Mouse (Mus musculus) midbrain, embryonic 11.5 days (tissue): ENCODE measurements around the gene Hbb-y. TPM values are rescaled to one million over a fixed set of nuclear protein-coding genes. Genes with fewer than 3 reads are reported as not detected.
"Not testable (repeated sequence)": the region's sequence is repeated elsewhere in the genome, so short reads cannot be mapped to it uniquely, and the experiment has no call there.

Experiments
- ATAC-seq: fragments of 200-750 bp; cut with Nextera tagmentation; 2 replicates; pipeline ENCODE4 v1.8.0; 2017; ENCODE audit warnings: moderate TSS enrichment, moderate library complexity; ENCODE audit not compliant: low FRiP score
- DNase-seq: peaks from one replicate; pipeline ENCODE4 v3.0.0; 2015; ENCODE audit warnings: low spot score; ENCODE audit errors: missing footprints
- H3K27ac ChIP-seq: fragments of 300-500 bp; sonication (generic); 2 replicates; pipeline ENCODE4 v1.5.1; 2014; ENCODE audit warnings: low read depth, low read length
- H3K27me3 ChIP-seq: fragments of 300-500 bp; sonication (generic); 2 replicates; pipeline ENCODE4 v1.6.1; 2014; ENCODE audit warnings: mild to moderate bottlenecking, low read length, moderate library complexity, mixed read lengths; ENCODE audit not compliant: control insufficient read depth, insufficient read depth
- H3K36me3 ChIP-seq: fragments of 300-500 bp; sonication (generic); 2 replicates; pipeline ENCODE4 v1.6.1; 2014; ENCODE audit warnings: mild to moderate bottlenecking, low read length, moderate library complexity, mixed read lengths; ENCODE audit not compliant: control insufficient read depth, insufficient read depth
- H3K4me1 ChIP-seq: fragments of 300-500 bp; sonication (generic); 2 replicates; pipeline ENCODE4 v1.6.1; 2014; ENCODE audit warnings: low read length; ENCODE audit not compliant: control insufficient read depth, insufficient read depth
- H3K4me2 ChIP-seq: fragments of 300-500 bp; sonication (generic); 2 replicates; pipeline ENCODE4 v1.6.1; 2014; ENCODE audit warnings: mild to moderate bottlenecking, moderate library complexity
- H3K4me3 ChIP-seq: fragments of 300-500 bp; sonication (generic); 2 replicates; pipeline ENCODE4 v1.5.1; 2014; ENCODE audit warnings: low read depth, low read length
- H3K9ac ChIP-seq: fragments of 300-500 bp; sonication (generic); 2 replicates; pipeline ENCODE4 v1.6.1; 2014; ENCODE audit warnings: low read length
- H3K9me3 ChIP-seq: fragments of 300-500 bp; sonication (generic); 2 replicates; pipeline ENCODE4 v1.6.1; 2016; ENCODE audit warnings: low read length; ENCODE audit not compliant: control insufficient read depth
- WGBS: fragments of 180-500 bp; shearing (Covaris S2); extraction: QIAGEN DNeasy Blood & Tissue Kit; methylation state at CpG from one replicate; pipeline ENCODE4 v1.1.7; 2014; 5-methylcytosine and 5-hydroxymethylcytosine counted together
- polyA plus RNA-seq: library from polyadenylated mRNA; unstranded; fragments of >200 nt; fragmentation: Nextera tagmentation; extraction: Ambion mirVana; gene quantifications from 2 replicates; pipeline ENCODE4 v1.2.1, GENCODE M21; 2014

Gene Hbb-y
- polyA plus RNA-seq, 1 experiment from 2014 or later = 11,345 TPM

DNA sequence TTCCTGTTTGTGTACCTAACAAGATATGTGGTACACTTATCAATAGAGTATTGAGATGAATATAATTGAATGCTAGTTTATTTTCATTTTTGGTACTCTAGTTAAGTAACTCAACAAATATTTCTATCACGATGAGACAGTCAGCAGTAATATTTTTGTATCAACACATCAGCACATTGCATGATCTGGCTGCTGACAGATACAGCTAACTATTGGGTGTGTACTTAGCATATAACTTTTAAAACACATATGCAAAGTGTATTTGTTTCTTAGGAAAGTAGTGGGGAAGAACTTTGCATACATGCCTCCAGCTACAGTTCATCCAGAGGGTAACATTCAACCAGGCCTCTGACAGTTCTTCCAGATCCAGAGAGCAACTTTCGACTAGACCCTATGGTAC is 28.4 kb downstream of the Hbb-y start:
- no peaks in the 10 kb centered on the region for H3K9me3 ChIP-seq
- no peaks in the 10 kb centered on the region for H3K27me3 ChIP-seq
- no peak overlapping the region for H3K9ac ChIP-seq
- ATAC-seq (no peak), DNase-seq (no peak)
- H3K4me2 ChIP-seq = no peak overlapping the region
- no peaks in the 10 kb centered on the region for H3K4me1 ChIP-seq
- H3K36me3 ChIP-seq = no peaks in the 10 kb centered on the region
- no peak overlapping the region for H3K27ac ChIP-seq
- 89% methylated on average over 2 of the region's 2 CpGs for WGBS
- H3K4me3 ChIP-seq = no peak overlapping the region

DNA sequence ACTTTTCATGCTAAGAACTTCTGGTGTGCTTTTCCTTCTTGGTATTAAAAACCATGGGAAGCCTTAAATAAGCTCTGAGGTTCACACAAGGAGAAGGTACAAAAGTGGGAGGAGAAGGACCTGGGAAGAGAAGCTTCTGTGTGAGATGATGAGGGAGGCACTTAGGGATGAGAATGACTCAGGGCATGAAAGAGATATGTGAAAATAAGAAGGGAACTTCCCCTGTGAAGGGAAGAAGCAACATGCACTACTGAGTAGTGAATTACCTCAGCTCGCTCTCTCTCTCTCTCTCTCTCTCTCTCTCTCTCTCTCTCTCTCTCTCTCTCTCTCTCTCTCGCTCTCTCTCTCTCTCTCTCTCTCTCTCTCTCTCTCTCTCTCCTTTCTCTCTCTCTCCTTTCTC is 37.9 kb downstream of the Hbb-y start:
- H3K27ac ChIP-seq, H3K9me3 ChIP-seq, H3K9ac ChIP-seq, H3K4me2 ChIP-seq, DNase-seq, H3K4me3 ChIP-seq, H3K36me3 ChIP-seq, H3K27me3 ChIP-seq, ATAC-seq, H3K4me1 ChIP-seq: not testable (repeated sequence)
- 92% methylated on average over 1 of the region's 2 CpGs for WGBS

DNA sequence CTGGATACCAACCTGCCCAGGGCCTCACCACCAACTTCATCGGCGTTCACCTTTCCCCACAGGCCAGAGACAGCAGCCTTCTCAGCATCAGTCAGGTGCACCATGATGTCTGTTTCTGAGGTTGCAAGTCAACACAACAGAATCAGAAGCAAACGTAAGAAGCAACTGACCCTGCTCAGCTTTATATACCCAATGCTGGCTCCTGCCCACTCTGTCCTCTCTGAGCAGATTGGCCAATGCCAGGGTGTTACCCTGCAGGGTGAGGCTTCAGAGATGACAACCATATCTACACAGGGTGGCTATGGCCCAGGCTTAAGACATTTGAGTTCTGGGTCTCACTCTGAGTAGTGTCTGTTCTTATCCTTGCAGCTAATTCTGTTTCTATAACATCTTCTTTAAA is 39.2 kb downstream of the Hbb-y start, which contains the start of gene Hbb-bt:
Gene Hbb-bt, minus strand, starts transcription at position 231 of the 400 bp plus-strand sequence.
- Histone ChIP-seq H3K36me3 (no peaks in the 10 kb centered on the region), H3K4me1 (no peaks in the 10 kb centered on the region), H3K4me3 (no peak within 1 kb of the TSS), H3K27ac (no peak within 1 kb of the TSS), H3K27me3 (no peaks in the 10 kb centered on the region), H3K9ac (no peak within 1 kb of the TSS), H3K4me2 (no peak within 1 kb of the TSS), H3K9me3 (no peaks in the 10 kb centered on the region)
- ATAC-seq (no peak), DNase-seq (no peak)
- WGBS = 92% methylated on average over 3 of the region's 3 CpGs

DNA sequence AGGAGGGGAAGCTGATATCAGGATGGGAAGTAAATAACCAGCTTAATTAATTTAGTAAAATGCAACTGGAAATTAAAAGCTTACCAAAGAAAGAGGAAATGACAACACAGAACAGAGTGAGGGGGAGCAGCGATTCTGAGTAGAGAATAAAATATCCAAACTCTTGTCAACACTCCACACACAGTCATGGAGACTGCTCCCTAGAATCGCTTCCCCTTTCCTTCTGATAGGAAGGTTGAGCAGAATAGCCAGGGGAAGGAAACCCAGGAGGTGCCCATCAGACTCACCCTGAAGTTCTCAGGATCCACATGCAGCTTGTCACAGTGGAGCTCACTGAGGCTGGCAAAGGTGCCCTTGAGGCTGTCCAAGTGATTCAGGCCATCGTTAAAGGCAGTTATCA is 39.9 kb downstream of the Hbb-y start:
- not testable (repeated sequence) for H3K27ac ChIP-seq, ATAC-seq, H3K27me3 ChIP-seq, DNase-seq, H3K4me2 ChIP-seq, H3K9me3 ChIP-seq, H3K36me3 ChIP-seq, H3K4me3 ChIP-seq, H3K9ac ChIP-seq, H3K4me1 ChIP-seq
- no CpG with 5 or more reads among the region's 3 CpGs for WGBS

DNA sequence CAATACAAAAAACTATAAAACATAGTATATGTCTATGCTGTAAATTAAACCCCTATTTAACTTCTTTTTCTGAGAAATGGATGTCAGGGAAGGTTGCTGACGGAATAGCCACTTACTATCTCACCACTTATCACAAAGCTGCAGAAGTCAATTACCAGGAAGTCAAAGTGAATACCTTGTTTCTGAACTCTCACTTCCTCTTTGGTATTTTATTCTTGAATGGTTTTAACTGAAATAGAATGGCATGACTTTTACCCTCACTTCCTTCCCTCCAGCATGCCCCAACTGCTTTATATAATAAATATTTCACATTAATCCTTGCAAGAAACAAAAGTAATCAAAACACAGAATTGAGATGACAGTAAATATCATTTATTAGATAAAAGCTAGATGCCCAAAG is 40.8 kb downstream of the Hbb-y start:
- Histone ChIP-seq H3K27ac (no peak overlapping the region), H3K4me1 (no peaks in the 10 kb centered on the region), H3K27me3 (no peaks in the 10 kb centered on the region), H3K4me2 (no peak overlapping the region), H3K4me3 (no peak overlapping the region), H3K9ac (no peak overlapping the region), H3K36me3 (no peaks in the 10 kb centered on the region), H3K9me3 (no peaks in the 10 kb centered on the region)
- no peak for DNase-seq
- WGBS = 73% methylated on average over 1 of the region's 1 CpGs
- no peak for ATAC-seq

DNA sequence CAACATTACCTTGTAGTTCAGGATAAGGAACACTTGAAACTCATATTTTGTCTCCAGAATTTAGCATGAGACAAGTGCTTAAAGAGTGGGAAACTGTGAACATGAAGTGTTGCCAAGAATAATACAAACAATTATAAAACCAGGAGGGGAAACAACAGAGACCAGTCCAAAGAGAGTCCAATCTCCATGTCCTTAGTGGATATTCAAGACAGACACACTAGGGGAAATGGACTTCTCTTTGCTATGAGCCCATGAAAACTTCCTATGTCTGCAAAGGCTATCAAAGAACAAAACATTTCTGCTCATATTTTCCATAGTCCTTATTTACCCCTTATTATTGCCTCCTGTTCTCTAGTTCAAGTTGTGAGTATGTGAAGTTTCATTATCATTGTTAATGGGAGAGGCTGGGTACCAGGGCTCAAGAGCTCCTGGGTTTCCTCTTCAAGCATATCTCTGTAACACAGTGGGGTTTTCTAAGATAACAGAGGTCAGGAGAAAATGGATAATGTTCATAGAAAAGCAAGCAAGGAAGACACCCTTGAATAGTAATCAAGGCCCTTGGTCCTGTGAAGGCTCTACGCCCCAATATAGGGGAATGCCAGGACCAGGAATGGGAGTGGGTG is 41.7 kb downstream of the Hbb-y start:
- no peak overlapping the region for H3K9ac ChIP-seq
- no peak overlapping the region for H3K27ac ChIP-seq
- 90% methylated on average over 1 of the region's 1 CpGs for WGBS
- no peak overlapping the region for H3K4me2 ChIP-seq
- H3K27me3 ChIP-seq = no peaks in the 10 kb centered on the region
- no peaks in the 10 kb centered on the region for H3K4me1 ChIP-seq
- H3K9me3 ChIP-seq = no peaks in the 10 kb centered on the region
- no peak for ATAC-seq
- no peak for DNase-seq
- H3K36me3 ChIP-seq = no peaks in the 10 kb centered on the region
- H3K4me3 ChIP-seq = no peak overlapping the region

DNA sequence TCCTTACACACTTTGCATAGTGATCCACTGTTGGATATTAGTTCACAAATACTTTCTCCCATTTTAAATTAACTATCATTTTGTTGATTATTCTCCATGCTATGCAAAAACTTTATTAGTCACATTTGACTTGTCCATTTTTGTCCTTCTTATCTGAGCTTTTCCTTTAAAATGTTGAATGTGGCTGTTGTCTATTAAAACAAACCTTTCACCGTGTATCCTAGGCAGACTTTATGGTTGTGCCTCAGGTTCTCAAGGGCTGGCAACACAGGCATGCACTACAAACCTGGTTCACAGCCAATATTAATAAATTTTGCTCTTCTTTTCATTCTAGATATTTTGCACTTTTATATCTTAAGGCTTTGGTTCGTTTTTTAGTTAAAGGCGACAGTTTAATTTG is 42.3 kb downstream of the Hbb-y start:
- no peaks in the 10 kb centered on the region for H3K27me3 ChIP-seq
- 84% methylated on average over 3 of the region's 3 CpGs for WGBS
- no peak overlapping the region for H3K27ac ChIP-seq
- ATAC-seq = no peak
- no peak overlapping the region for H3K4me2 ChIP-seq
- no peaks in the 10 kb centered on the region for H3K4me1 ChIP-seq
- H3K36me3 ChIP-seq = no peaks in the 10 kb centered on the region
- H3K9ac ChIP-seq = no peak overlapping the region
- DNase-seq = no peak
- H3K4me3 ChIP-seq = no peak overlapping the region
- no peaks in the 10 kb centered on the region for H3K9me3 ChIP-seq

DNA sequence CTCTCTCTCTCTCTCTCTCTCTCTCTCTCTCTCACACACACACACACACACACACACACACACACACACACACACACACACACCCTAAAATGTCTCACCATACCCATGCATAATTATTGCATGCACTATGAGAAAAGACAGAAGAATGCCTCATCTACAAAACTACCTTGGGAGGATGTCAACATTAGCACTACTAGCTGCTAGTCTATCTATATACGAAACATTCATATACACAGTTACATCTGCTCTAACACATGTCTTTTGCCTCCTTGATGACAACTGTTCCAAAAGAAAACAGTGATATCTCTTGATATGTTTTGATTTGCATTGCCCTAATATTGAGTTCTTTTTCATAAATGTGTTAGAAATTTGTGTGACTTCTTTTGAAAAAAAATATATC is 42.7 kb downstream of the Hbb-y start:
- Histone ChIP-seq H3K27me3 (no peaks in the 10 kb centered on the region), H3K9me3 (no peaks in the 10 kb centered on the region), H3K9ac (no peak overlapping the region), H3K4me3 (no peak overlapping the region), H3K4me2 (no peak overlapping the region), H3K36me3 (no peaks in the 10 kb centered on the region), H3K4me1 (no peaks in the 10 kb centered on the region), H3K27ac (no peak overlapping the region)
- WGBS = 79% methylated on average over 1 of the region's 1 CpGs
- ATAC-seq = no peak
- DNase-seq = no peak

DNA sequence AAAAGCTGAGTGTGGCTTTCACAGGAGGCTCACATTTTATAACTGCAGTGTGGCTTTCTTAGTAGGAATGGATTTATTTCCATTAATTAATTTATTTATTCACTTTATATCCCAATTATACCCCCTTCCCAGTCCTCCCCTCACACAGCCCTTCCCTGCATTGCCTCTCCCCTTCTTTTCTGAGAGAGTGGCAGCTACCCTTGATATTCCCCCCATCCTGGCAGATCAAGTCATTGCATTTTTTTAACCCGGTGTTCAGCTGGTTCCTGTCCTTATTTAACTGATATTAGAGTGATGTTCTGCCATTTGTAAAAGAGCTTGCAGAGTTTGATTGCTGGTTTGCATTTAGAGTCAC is 43.2 kb downstream of the Hbb-y start:
- ATAC-seq = no peak
- WGBS = 73% methylated on average over 1 of the region's 1 CpGs

More for the DNA sequence above, 43.2 kb downstream of the Hbb-y start:
- H3K36me3 ChIP-seq = no peaks in the 10 kb centered on the region
- H3K4me1 ChIP-seq = no peaks in the 10 kb centered on the region
- no peak overlapping the region for H3K4me2 ChIP-seq
- H3K27me3 ChIP-seq = no peaks in the 10 kb centered on the region
- H3K9me3 ChIP-seq = no peaks in the 10 kb centered on the region
- no peak overlapping the region for H3K4me3 ChIP-seq
- DNase-seq = no peak
- H3K27ac ChIP-seq = no peak overlapping the region
- H3K9ac ChIP-seq = no peak overlapping the region
